Mouse (Mus musculus) hindbrain, embryonic 16.5 days (tissue): Measurements from ENCODE around the gene Slc34a1. TPM values are rescaled to one million over a fixed set of nuclear protein-coding genes. Genes with fewer than 3 reads are reported as not detected.

Source experiments
- ATAC-seq: fragments of 200-750 bp; cut with Nextera tagmentation; 2 replicates; pipeline ENCODE4 v1.8.0; 2017; ENCODE audit warnings: moderate TSS enrichment, moderate library complexity
- H3K27ac ChIP-seq: fragments of 300-500 bp; sonication (generic); 2 replicates; pipeline ENCODE4 v1.5.1; 2014; ENCODE audit warnings: low read depth, mild to moderate bottlenecking, control low read depth, low read length, moderate library complexity
- H3K27me3 ChIP-seq: fragments of 300-500 bp; sonication (generic); replicated peaks from 2 replicates; pipeline ENCODE4 v1.6.1; 2014; ENCODE audit warnings: low read length; ENCODE audit not compliant: control insufficient read depth, insufficient read depth
- H3K36me3 ChIP-seq: fragments of 300-500 bp; sonication (generic); 2 replicates; pipeline ENCODE4 v1.6.1; 2014; ENCODE audit warnings: mild to moderate bottlenecking, low read length, moderate library complexity, mixed read lengths; ENCODE audit not compliant: control insufficient read depth, insufficient read depth
- H3K4me1 ChIP-seq: fragments of 300-500 bp; sonication (generic); 2 replicates; pipeline ENCODE4 v1.6.1; 2014; ENCODE audit warnings: low read depth, low read length; ENCODE audit not compliant: control insufficient read depth, insufficient read depth
- H3K4me2 ChIP-seq: fragments of 300-500 bp; sonication (generic); 2 replicates; pipeline ENCODE4 v1.6.1; 2014; ENCODE audit warnings: mild to moderate bottlenecking, low read length, control low read depth, moderate library complexity
- H3K4me3 ChIP-seq: fragments of 300-500 bp; sonication (generic); 2 replicates; pipeline ENCODE4 v1.5.1; 2014; ENCODE audit warnings: mild to moderate bottlenecking, low read length, control low read depth, moderate library complexity
- H3K9ac ChIP-seq: fragments of 300-500 bp; sonication (generic); 2 replicates; pipeline ENCODE4 v1.6.1; 2014; ENCODE audit warnings: low read depth, mild to moderate bottlenecking, control low read depth, low read length, moderate library complexity
- H3K9me3 ChIP-seq: fragments of 300-500 bp; sonication (generic); 2 replicates; pipeline ENCODE4 v1.6.1; 2014; ENCODE audit warnings: mild to moderate bottlenecking, low read length, moderate library complexity; ENCODE audit not compliant: control insufficient read depth
- WGBS: fragments of 180-500 bp; shearing (Covaris S2); extraction: QIAGEN DNeasy Blood & Tissue Kit; methylation state at CpG from one replicate; pipeline ENCODE4 v1.1.7; 2014; 5-methylcytosine and 5-hydroxymethylcytosine counted together
- polyA plus RNA-seq: library from polyadenylated mRNA; unstranded; fragments of >200 nt; fragmentation: Nextera tagmentation; extraction: Ambion mirVana; gene quantifications from 2 replicates; pipeline ENCODE4 v1.2.1, GENCODE M21; 2015

The Slc34a1 gene
- polyA plus RNA-seq, 1 experiment from 2014 or later, result not detected

GRCm38 (mm10) chr13:55403266-55403665 lies 5.3 kb downstream of the Slc34a1 start:
- Histone ChIP-seq H3K9me3 (no peaks in the 10 kb centered on the region), H3K36me3 (no peaks in the 10 kb centered on the region), H3K4me3 (no peak overlapping the region), H3K4me2 (no peak overlapping the region), H3K27ac (no peak overlapping the region), H3K9ac (no peak overlapping the region), H3K4me1 (peaks cover 9% of the 10 kb centered on the region), H3K27me3 (no peaks in the 10 kb centered on the region)
- 51% methylated on average over 7 of the region's 7 CpGs for whole genome bisulfite sequencing
- ATAC-seq, result peak; percentile 15; the same call in 1 of the 2 replicates

GRCm38 (mm10) chr13:55403935-55404852 lies 6.2 kb downstream of the Slc34a1 start:
- Histone ChIP-seq H3K27me3 (no peaks in the 10 kb centered on the region), H3K36me3 (no peaks in the 10 kb centered on the region), H3K4me2 (no peak overlapping the region), H3K9ac (no peak overlapping the region), H3K4me3 (no peak overlapping the region), H3K9me3 (no peaks in the 10 kb centered on the region), H3K4me1 (peaks cover 9% of the 10 kb centered on the region), H3K27ac (no peak overlapping the region)
- 65% methylated on average over 15 of the region's 15 CpGs for WGBS
- no peak for ATAC-seq

GRCm38 (mm10) chr13:55404853-55405782 lies 7.1 kb downstream of the Slc34a1 start:
- Histone ChIP-seq H3K27ac (peak overlapping the region; percentile 44), H3K4me1 (peaks cover 9% of the 10 kb centered on the region), H3K4me2 (peak overlapping the region; percentile 42), H3K36me3 (no peaks in the 10 kb centered on the region), H3K27me3 (no peaks in the 10 kb centered on the region), H3K9me3 (no peaks in the 10 kb centered on the region), H3K9ac (peak overlapping the region; percentile 52), H3K4me3 (no peak overlapping the region)
- ATAC-seq, result peak; percentile 93
- WGBS, result 14% methylated on average over 11 of the region's 11 CpGs

DNA sequence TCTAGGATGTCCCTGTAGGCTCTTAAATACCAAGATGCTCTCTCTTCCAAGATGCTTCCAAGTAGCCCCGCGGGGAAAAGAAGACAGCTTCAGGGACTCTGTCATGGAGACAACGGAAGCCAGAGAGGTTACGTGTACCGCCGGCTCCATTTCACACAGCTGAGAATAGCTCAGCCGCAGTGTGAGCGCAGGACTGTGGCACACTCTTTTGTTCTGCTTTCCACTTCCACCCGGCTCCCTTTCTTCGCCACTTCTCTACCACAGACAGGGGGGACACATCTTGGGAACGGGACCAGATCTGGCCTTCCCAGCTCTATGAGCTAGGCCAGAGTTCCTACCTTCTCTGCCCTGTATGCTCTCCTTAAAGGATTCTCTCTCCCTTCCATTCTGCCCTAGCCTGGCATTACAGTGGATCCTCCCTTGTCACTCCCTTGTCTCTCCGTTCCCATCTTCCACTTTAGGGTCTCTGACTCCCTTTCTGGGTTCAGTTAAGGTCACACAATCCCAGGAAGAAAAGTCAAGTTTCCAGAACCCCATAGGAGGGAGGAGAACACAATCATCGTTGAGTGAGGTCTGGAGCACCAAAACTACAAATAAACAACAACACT lies 7.9 kb downstream of the Slc34a1 start:
- Histone ChIP-seq H3K4me1 (peaks cover 9% of the 10 kb centered on the region), H3K27ac (peak overlapping the region; percentile 44), H3K4me3 (no peak overlapping the region), H3K36me3 (no peaks in the 10 kb centered on the region), H3K27me3 (no peaks in the 10 kb centered on the region), H3K9me3 (no peaks in the 10 kb centered on the region), H3K4me2 (peak overlapping the region; percentile 42; the same call in 1 of the 2 replicates), H3K9ac (peak overlapping the region; percentile 43; the same call in 1 of the 2 replicates)
- ATAC-seq, result peak; percentile 62
- WGBS, result 48% methylated on average over 13 of the region's 13 CpGs

GRCm38 (mm10) chr13:55407341-55407740 lies 9.4 kb downstream of the Slc34a1 start:
- Histone ChIP-seq H3K4me3 (no peak overlapping the region), H3K9me3 (no peaks in the 10 kb centered on the region), H3K4me2 (no peak overlapping the region), H3K27ac (no peak overlapping the region), H3K27me3 (no peaks in the 10 kb centered on the region), H3K9ac (no peak overlapping the region), H3K4me1 (peaks cover 9% of the 10 kb centered on the region), H3K36me3 (no peaks in the 10 kb centered on the region)
- WGBS, result 89% methylated on average over 4 of the region's 4 CpGs
- ATAC-seq, result no peak

DNA sequence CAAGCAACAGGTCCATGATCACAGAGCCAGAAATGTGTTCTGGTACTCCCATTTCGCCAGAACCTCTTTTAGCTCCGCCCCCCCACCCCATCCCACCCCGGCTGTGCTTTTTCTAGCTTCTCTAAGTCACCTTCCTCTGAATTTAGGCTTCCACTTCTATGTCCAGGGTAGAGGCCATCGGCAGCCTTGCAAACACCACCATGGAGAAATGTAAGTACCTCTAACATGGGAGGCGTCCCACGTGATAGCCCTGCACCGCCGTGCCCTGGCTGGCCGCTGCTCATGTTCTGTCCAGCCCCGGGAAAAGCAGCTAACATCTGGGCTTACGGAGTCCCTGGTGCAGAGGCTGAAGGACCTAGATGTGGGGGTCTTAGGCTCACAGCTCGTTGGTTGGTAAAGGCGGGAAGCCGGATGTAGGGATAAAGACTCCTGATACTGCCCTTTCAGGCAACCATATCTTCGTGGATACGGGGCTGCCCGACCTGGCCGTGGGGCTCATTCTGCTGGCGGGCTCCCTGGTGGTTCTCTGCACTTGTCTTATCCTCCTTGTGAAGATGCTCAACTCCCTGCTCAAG lies 10.6 kb downstream of the Slc34a1 start:
- ATAC-seq, result no peak
- H3K4me3 ChIP-seq, result no peak overlapping the region
- no peaks in the 10 kb centered on the region for H3K36me3 ChIP-seq
- no peaks in the 10 kb centered on the region for H3K9me3 ChIP-seq
- H3K4me2 ChIP-seq, result no peak overlapping the region
- WGBS, result 87% methylated on average over 19 of the region's 19 CpGs
- no peaks in the 10 kb centered on the region; the same call in 1 of the 2 replicates for H3K27me3 ChIP-seq
- H3K27ac ChIP-seq, result no peak overlapping the region
- H3K4me1 ChIP-seq, result peaks cover 9% of the 10 kb centered on the region
- H3K9ac ChIP-seq, result no peak overlapping the region

- Histone ChIP-seq H3K4me2 (no peak overlapping the region), H3K9me3 (no peaks in the 10 kb centered on the region), H3K4me1 (0 out of 2 replicates have a peak, but pooled peaks cover 2% of the 10 kb centered on the region), H3K27me3 (no peaks in the 10 kb centered on the region; the same call in 1 of the 2 replicates), H3K9ac (no peak overlapping the region), H3K27ac (no peak overlapping the region), H3K4me3 (no peak overlapping the region), H3K36me3 (no peaks in the 10 kb centered on the region)
- ATAC-seq, result no peak
- WGBS, result 82% methylated on average over 7 of the region's 7 CpGs
These were observed 13.8 kb downstream of the Slc34a1 start for GRCm38 (mm10) chr13:55411826-55412225.

- Histone ChIP-seq H3K4me3 (no peak overlapping the region), H3K4me2 (no peak overlapping the region), H3K27ac (no peak overlapping the region), H3K27me3 (peaks cover 2% of the 10 kb centered on the region; the same call in 1 of the 2 replicates), H3K4me1 (0 out of 2 replicates have a peak, but pooled peaks cover 2% of the 10 kb centered on the region), H3K36me3 (no peaks in the 10 kb centered on the region), H3K9me3 (no peaks in the 10 kb centered on the region), H3K9ac (no peak overlapping the region)
- 76% methylated on average over 13 of the region's 13 CpGs for WGBS
- no peak for ATAC-seq
These were observed 14.8 kb downstream of the Slc34a1 start for GRCm38 (mm10) chr13:55412643-55413307.
